Mouse (Mus musculus): ENCODE measurements at regions not wholly inside any gene's neighbourhood (a gene's known extent, or its start where the extent isn't known, plus 50 kb on each side); places are given as distances from the start of the nearest gene placed in this dataset.

DNA sequence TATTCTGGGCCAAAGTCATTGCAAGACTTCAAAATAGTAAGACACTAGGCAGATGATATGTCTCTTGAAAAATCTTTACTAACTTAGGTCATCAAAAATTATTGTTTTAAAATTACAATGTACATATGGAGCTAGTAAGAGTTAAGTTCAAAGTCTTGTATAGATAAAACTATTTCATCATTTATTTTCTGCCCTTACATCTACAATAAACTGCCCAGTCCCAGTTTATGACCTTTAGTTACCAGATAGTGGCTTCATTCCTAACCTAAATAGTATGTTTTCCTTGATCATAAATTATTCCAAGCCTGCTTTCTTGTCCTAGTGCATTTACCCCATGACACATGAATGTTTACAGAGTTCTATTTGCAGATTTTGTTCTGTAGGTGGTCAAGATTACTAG is 72.9 kb downstream of the Manea start:
- DNase-seq (ENCODE audit: low spot score): no peak

- no peak for DNase-seq (ENCODE audit: low spot score)
Observed at GRCm38 (mm10) chr4:26259230-26260029, 87.3 kb downstream of the Manea start.

GRCm38 (mm10) chr4:26255889-26256288 is 90.8 kb downstream of the Manea start:
- no peak for DNase-seq (ENCODE audit: low spot score)

- peak; percentile 83 for DNase-seq (ENCODE audit: low spot score)
Observed at GRCm38 (mm10) chr4:26247925-26248856, 98.5 kb downstream of the Manea start.

GRCm38 (mm10) chr4:26223267-26223666 is 123.4 kb downstream of the Manea start:
- no peak for DNase-seq (ENCODE audit: low spot score)
